Mouse (Mus musculus) hindbrain, embryonic 11.5 days (tissue): Measurements from ENCODE around the gene Elovl5. TPM values are rescaled to one million over a fixed set of nuclear protein-coding genes. Genes with fewer than 3 reads are reported as not detected.
A peak's percentile ranks its signal among the peaks of the same experiment; 100 is the strongest.

Experiments
- ATAC-seq: fragments of 200-750 bp; cut with Nextera tagmentation; 2 replicates; pipeline ENCODE4 v1.8.0; 2017; ENCODE audit warnings: mild to moderate bottlenecking, moderate TSS enrichment, moderate library complexity; ENCODE audit not compliant: low FRiP score
- DNase-seq: peaks from one replicate; pipeline ENCODE4 v3.0.0-alpha.2; 2015; ENCODE audit warnings: low spot score
- H3K27ac ChIP-seq: fragments of 300-500 bp; sonication (generic); 2 replicates; pipeline ENCODE4 v1.5.1; 2014; ENCODE audit warnings: mild to moderate bottlenecking, low read depth, low read length
- H3K27me3 ChIP-seq: fragments of 300-500 bp; sonication (generic); 2 replicates; pipeline ENCODE4 v1.6.1; 2014; ENCODE audit warnings: mild to moderate bottlenecking, low read length, moderate library complexity, mixed read lengths; ENCODE audit not compliant: control insufficient read depth, insufficient read depth
- H3K36me3 ChIP-seq: fragments of 300-500 bp; sonication (generic); 2 replicates; pipeline ENCODE4 v1.6.1; 2014; ENCODE audit warnings: mild to moderate bottlenecking, low read length, moderate library complexity, mixed read lengths; ENCODE audit not compliant: control insufficient read depth, insufficient read depth
- H3K4me1 ChIP-seq: fragments of 300-500 bp; sonication (generic); replicated peaks from 2 replicates; pipeline ENCODE4 v1.6.1; 2014; ENCODE audit warnings: low read length, mixed read lengths; ENCODE audit not compliant: control insufficient read depth, insufficient read depth
- H3K4me2 ChIP-seq: fragments of 300-500 bp; sonication (generic); replicated peaks from 2 replicates; pipeline ENCODE4 v1.6.1; 2014; ENCODE audit warnings: mild to moderate bottlenecking, low read depth, low read length
- H3K4me3 ChIP-seq: fragments of 300-500 bp; sonication (generic); 2 replicates; pipeline ENCODE4 v1.5.1; 2014; ENCODE audit warnings: low read depth, low read length
- H3K9ac ChIP-seq: fragments of 300-500 bp; sonication (generic); 2 replicates; pipeline ENCODE4 v1.6.1; 2014; ENCODE audit warnings: low read depth, low read length
- H3K9me3 ChIP-seq: fragments of 300-500 bp; sonication (generic); 2 replicates; pipeline ENCODE4 v1.6.1; 2016; ENCODE audit warnings: low read length; ENCODE audit not compliant: control insufficient read depth
- WGBS: fragments of 180-500 bp; shearing (Covaris S2); extraction: QIAGEN DNeasy Blood & Tissue Kit; methylation state at CpG from one replicate; pipeline ENCODE4 v1.1.7; 2014; 5-methylcytosine and 5-hydroxymethylcytosine counted together
- polyA plus RNA-seq: library from polyadenylated mRNA; unstranded; fragments of >200 nt; fragmentation: Nextera tagmentation; extraction: Ambion mirVana; gene quantifications from 2 replicates; pipeline ENCODE4 v1.2.1, GENCODE M21; 2014

Elovl5 gene
- polyA plus RNA-seq, 1 experiment from 2014 or later: 85.1 TPM

DNA sequence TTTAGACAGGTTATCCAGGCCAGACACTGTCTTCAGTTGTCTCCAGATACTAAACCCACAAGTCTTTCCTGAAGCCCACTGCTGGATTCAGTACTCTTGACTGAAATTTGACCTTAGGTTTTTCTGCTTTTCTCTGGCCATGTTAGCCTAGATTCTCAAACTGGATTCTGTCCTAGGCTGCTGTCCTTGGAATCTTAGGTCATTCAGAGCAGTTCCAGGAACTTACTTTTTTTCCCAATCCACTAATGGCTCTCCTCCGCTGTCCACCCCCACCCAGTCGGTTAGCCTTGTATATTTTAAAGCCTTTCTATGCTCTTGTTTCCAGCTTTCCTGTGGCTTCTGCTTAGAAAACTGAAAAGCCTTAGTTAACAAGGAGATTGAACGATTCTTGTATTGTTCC is 37.8 kb downstream of the Elovl5 start:
- H3K4me3 ChIP-seq: no peak overlapping the region
- no peak overlapping the region for H3K27ac ChIP-seq
- no peaks in the 10 kb centered on the region for H3K9me3 ChIP-seq
- 78% methylated on average over 3 of the region's 3 CpGs for WGBS
- DNase-seq: no peak
- ATAC-seq: no peak
- no peak overlapping the region for H3K9ac ChIP-seq
- H3K4me1 ChIP-seq: peaks cover 8% of the 10 kb centered on the region; the same call in 1 of the 2 replicates
- H3K36me3 ChIP-seq: no peaks in the 10 kb centered on the region
- no peak overlapping the region for H3K4me2 ChIP-seq
- no peaks in the 10 kb centered on the region for H3K27me3 ChIP-seq

GRCm38 (mm10) chr9:77955511-77955910 is 38.3 kb downstream of the Elovl5 start:
- Histone ChIP-seq H3K4me2 (no peak overlapping the region), H3K9me3 (no peaks in the 10 kb centered on the region), H3K27me3 (no peaks in the 10 kb centered on the region), H3K27ac (no peak overlapping the region), H3K4me1 (peaks cover 6% of the 10 kb centered on the region; the same call in 1 of the 2 replicates), H3K4me3 (no peak overlapping the region), H3K36me3 (no peaks in the 10 kb centered on the region), H3K9ac (no peak overlapping the region)
- 96% methylated on average over 2 of the region's 2 CpGs for WGBS
- ATAC-seq (no peak), DNase-seq (no peak)

DNA sequence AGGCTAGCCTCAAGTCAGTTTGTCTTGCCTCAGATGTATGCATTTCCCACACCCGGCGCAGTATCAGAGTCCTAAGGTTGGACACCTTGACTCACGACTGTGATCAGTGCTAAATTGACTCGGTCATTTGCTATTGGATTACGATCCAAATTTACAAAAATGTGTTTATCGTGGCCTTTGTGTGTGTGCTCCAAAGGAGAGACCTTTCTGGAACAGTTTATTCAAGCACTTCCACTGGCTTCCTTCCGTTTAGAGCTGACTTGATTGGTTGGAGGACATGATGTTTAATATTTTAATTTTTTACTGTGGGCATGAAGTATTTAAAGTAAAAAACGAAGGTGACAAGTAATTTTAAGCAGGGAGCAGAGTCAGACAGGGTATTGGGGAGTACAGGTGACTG is 38.8 kb downstream of the Elovl5 start:
- H3K36me3 ChIP-seq: no peaks in the 10 kb centered on the region

GRCm38 (mm10) chr9:77958327-77958726 is 41.2 kb downstream of the Elovl5 start:
- no peak for DNase-seq
- WGBS: 82% methylated on average over 7 of the region's 7 CpGs
- Histone ChIP-seq H3K27ac (no peak overlapping the region), H3K4me1 (0 out of 2 replicates have a peak, but pooled peaks cover under 1% of the 10 kb centered on the region), H3K9ac (no peak overlapping the region), H3K9me3 (no peaks in the 10 kb centered on the region), H3K36me3 (no peaks in the 10 kb centered on the region), H3K4me3 (no peak overlapping the region), H3K27me3 (no peaks in the 10 kb centered on the region), H3K4me2 (no peak overlapping the region)
- ATAC-seq: no peak

More for the DNA sequence above, 38.8 kb downstream of the Elovl5 start:
- no peak overlapping the region for H3K4me3 ChIP-seq
- H3K27me3 ChIP-seq: no peaks in the 10 kb centered on the region
- DNase-seq (no peak), ATAC-seq (no peak)
- no peak overlapping the region for H3K9ac ChIP-seq
- H3K4me1 ChIP-seq: peaks cover 6% of the 10 kb centered on the region; the same call in 1 of the 2 replicates
- no peak overlapping the region for H3K4me2 ChIP-seq
- H3K27ac ChIP-seq: no peak overlapping the region
- H3K9me3 ChIP-seq: no peaks in the 10 kb centered on the region
- 91% methylated on average over 8 of the region's 8 CpGs for WGBS

DNA sequence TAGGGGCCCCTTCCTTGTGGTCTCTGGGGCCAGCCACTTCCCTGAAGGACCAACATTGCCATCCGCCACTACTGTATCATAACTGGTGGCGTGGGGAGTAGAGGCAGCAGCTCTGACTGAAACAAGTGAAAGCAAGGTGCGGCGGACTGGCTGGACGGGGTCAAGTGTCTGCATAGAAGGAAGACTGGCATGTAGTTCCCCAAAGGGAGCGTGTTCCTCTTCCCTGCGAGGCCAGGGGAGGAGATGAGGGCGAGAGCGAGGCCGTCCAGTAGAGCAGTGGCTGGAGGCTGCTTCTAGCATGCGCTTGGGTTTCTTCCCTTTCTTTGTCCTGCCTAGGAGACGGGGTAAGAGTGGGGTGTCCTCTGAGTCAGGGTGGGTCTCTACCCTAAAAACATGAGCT is 42.6 kb downstream of the Elovl5 start:
- WGBS: 98% methylated on average over 12 of the region's 12 CpGs
- ATAC-seq (no peak), DNase-seq (no peak)
- Histone ChIP-seq H3K27me3 (no peaks in the 10 kb centered on the region), H3K9me3 (no peaks in the 10 kb centered on the region), H3K36me3 (no peaks in the 10 kb centered on the region), H3K4me1 (0 out of 2 replicates have a peak, but pooled peaks cover 3% of the 10 kb centered on the region), H3K4me2 (no peak overlapping the region), H3K27ac (no peak overlapping the region), H3K9ac (no peak overlapping the region), H3K4me3 (no peak overlapping the region)

- 0 out of 2 replicates have a peak, but pooled peaks cover 3% of the 10 kb centered on the region for H3K4me1 ChIP-seq
- 90% methylated on average over 6 of the region's 6 CpGs for WGBS
- H3K36me3 ChIP-seq: no peaks in the 10 kb centered on the region
Observed at GRCm38 (mm10) chr9:77961350-77961749, 44.2 kb downstream of the Elovl5 start.

GRCm38 (mm10) chr9:77964084-77964483 is 46.9 kb downstream of the Elovl5 start:
- Histone ChIP-seq H3K9me3 (no peaks in the 10 kb centered on the region), H3K36me3 (no peaks in the 10 kb centered on the region), H3K4me1 (0 out of 2 replicates have a peak, but pooled peaks cover 3% of the 10 kb centered on the region), H3K9ac (no peak overlapping the region), H3K27me3 (no peaks in the 10 kb centered on the region), H3K4me3 (no peak overlapping the region), H3K4me2 (no peak overlapping the region), H3K27ac (peak overlapping the region; percentile 32)
- 33% methylated on average over 14 of the region's 14 CpGs for WGBS
- ATAC-seq (peak; percentile 82), DNase-seq (peak; percentile 47)

More at GRCm38 (mm10) chr9:77961350-77961749, 44.2 kb downstream of the Elovl5 start:
- no peaks in the 10 kb centered on the region for H3K27me3 ChIP-seq
- H3K9me3 ChIP-seq: no peaks in the 10 kb centered on the region
- no peak overlapping the region for H3K4me2 ChIP-seq
- no peak overlapping the region for H3K27ac ChIP-seq
- DNase-seq (no peak), ATAC-seq (no peak)
- H3K4me3 ChIP-seq: no peak overlapping the region
- H3K9ac ChIP-seq: no peak overlapping the region

GRCm38 (mm10) chr9:77965287-77965686 is 48.1 kb downstream of the Elovl5 start:
- H3K36me3 ChIP-seq: no peaks in the 10 kb centered on the region
- H3K9me3 ChIP-seq: no peaks in the 10 kb centered on the region
- no peaks in the 10 kb centered on the region for H3K27me3 ChIP-seq
- H3K4me1 ChIP-seq: 0 out of 2 replicates have a peak, but pooled peaks cover 3% of the 10 kb centered on the region
- ATAC-seq: no peak
- H3K4me2 ChIP-seq: no peak overlapping the region
- 82% methylated on average over 5 of the region's 5 CpGs for WGBS
- no peak for DNase-seq
- H3K9ac ChIP-seq: no peak overlapping the region
- H3K4me3 ChIP-seq: no peak overlapping the region
- no peak overlapping the region for H3K27ac ChIP-seq

DNA sequence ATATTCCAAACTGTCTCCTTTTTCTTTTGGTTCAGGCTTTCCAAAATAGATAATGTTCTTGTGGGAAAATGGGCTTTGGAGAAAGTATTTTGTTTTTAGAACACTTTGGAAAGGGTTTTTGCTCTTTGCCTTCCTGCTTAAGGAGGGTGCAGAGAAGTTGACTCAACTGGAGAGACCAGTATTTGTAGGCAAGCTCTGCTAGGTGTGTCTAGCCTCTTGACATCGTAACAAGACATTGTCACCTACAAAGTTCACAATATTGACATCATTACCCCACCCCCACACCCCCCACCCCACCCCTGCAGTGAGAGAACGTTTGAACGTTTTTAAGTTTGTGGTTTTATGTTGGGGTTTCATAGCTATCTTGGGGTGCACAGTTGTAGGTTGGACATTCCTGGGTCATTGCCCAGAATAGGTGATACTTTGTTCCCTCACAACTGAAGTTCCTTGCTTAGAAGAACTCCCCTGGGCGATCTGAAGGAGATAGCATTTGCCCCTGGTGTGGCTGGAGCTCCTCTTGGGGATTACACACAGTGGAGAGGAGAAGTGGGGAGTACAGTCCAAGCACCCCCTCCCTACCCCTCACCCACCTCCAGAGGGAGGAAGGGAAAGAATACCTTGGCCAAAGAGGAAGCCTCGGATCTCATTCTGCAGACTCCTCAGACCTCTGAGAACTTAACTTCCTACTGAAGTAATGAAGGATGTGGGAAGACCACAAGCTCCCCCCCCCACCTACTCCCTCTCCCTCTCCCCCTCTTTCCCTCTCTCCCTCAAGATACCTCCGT is 48.8 kb downstream of the Elovl5 start:
- Histone ChIP-seq H3K27me3 (no peaks in the 10 kb centered on the region), H3K4me3 (no peak overlapping the region), H3K9ac (no peak overlapping the region), H3K4me1 (0 out of 2 replicates have a peak, but pooled peaks cover 3% of the 10 kb centered on the region), H3K36me3 (no peaks in the 10 kb centered on the region), H3K27ac (no peak overlapping the region), H3K4me2 (no peak overlapping the region), H3K9me3 (no peaks in the 10 kb centered on the region)
- WGBS: 88% methylated on average over 6 of the region's 6 CpGs
- ATAC-seq (no peak), DNase-seq (no peak)
